Mouse (Mus musculus): ENCODE measurements around the gene Ints6.

Gene Ints6

DNA sequence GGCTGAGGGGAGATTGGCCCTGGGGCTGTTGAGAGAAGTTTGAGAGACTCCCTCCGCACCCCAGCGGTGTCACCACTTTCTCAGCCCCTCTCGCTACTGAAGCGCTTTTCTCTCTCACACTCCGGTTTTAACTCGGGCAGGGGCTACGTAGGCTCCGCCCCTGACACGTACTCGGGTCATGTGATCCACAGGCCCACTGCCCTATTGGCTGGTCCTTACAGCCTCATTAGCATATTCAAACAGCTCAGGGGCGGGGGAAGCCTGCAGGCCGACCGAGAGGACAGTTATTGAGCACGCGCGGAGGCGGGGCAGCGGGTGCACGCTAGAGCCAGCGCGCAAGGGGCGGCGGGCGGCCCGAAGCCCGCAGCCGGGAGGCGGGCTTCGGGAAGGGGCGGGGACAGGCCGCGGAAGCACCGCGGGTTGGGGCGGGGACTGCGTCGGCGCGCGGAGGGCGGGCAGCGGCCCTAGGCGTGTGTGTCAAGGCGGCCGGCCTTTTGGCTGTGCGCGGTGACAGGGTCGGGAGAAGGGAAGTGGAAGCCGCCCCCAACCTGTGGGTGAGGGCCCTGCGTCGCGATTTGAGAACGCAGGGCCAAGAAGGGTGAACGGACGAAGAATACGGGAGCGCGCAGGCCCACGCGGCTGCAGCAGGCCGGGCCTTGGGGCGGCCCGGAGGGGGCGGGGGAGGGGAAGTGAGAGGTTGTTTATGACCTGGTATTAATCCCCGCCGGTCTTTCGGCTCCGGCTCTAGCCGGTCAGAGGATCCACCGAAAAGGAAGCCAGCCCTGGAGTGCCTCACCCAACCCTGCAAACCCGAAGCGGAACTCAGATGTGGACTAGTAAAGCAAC lies at the start of gene Ints6:
TSS of gene Ints6 (minus strand) at position 134 of the 846 bp plus-strand sequence.
- peak; percentile 98 for DNase-seq

- no peak for DNase-seq
Measured at GRCm38 (mm10) chr14:62808661-62809523, 47.9 kb upstream of the Ints6 start.

- no peak for DNase-seq
Measured at GRCm38 (mm10) chr14:62806921-62807320, 46.0 kb upstream of the Ints6 start.

DNA sequence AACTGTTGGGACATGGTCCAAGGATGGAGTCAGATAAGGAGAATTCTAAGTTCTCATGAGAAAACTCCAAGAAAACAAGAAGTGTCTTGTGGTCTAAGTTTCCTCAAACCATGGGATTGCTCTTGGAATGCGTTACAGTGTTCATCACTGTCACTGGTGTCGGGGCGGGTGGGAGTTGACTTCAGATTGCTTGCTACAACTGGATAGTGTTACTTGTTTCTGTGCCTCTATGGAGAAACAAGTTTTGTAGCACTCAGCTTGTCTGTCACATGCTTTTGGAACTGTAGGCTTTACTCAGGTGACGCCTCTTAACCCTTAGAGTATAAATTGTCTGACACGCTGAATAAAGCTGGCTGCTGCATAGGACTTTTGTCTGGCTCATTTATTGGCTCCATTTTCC lies 42.2 kb upstream of the Ints6 start:
- no peak for DNase-seq

DNA sequence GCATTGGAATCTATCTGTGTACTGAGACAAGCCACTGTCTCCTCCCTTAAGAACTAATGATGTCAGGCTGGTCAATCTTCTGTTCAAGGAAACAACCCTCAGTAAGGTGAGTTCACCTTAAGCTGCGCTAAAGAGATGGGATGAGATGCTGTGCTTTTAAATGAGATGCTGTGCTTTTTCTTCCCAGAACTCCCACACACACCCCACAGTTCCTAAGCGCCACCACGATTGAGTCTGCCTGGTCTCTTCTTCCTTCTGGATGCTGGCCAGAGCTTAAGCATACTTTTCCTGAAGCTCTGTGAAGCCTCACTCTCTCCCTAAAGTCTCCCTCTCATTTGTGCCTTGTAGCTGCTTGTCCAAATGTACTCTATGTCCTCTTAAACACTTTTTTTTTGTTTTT lies 39.8 kb upstream of the Ints6 start:
- no peak for DNase-seq

- peak; percentile 10 for DNase-seq
Measured at GRCm38 (mm10) chr14:62798608-62799101, 37.7 kb upstream of the Ints6 start.

DNA sequence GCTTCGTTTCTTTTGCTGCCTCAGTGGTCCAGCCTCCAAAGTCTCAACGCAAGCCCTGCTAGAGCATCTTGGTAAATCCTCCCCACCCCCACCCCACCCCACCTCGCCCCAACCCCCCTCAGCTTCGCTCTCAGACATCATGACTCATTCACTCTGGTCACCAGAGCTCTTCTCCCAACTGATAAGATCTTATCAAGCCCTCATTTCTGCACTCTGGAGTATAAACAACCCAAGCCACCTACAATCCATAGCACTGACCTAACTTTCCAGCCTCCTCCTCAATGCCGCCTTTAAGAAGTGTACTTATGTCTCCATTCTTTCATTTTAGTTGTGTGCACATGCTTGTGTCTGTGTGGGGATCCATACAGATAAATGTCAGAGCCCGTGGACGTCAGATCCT lies 34.8 kb upstream of the Ints6 start:
- no peak for DNase-seq

DNA sequence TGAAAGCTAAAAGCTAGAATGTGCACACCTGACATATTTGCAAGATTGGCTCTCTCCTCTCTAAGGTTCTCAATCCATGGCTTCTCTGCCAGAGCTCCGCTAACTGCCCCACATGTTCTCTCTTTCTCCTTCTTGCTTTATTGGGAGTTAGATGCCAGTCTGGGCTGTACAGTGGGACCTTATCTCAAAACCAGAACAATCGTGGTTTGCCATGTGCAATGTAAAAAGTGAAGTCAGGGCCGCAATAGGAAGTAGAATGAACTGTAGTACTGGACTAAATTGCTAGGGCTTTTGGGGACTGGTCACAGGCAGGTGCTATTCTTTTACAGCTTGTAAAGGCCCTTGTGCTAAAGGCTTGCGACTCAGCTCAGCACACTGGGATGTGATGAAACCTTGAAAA lies 28.3 kb upstream of the Ints6 start:
- DNase-seq = no peak

GRCm38 (mm10) chr14:62782981-62783380 lies 22.0 kb upstream of the Ints6 start:
- DNase-seq = no peak

- DNase-seq = no peak
Measured at GRCm38 (mm10) chr14:62780520-62781316, 19.7 kb upstream of the Ints6 start.

DNA sequence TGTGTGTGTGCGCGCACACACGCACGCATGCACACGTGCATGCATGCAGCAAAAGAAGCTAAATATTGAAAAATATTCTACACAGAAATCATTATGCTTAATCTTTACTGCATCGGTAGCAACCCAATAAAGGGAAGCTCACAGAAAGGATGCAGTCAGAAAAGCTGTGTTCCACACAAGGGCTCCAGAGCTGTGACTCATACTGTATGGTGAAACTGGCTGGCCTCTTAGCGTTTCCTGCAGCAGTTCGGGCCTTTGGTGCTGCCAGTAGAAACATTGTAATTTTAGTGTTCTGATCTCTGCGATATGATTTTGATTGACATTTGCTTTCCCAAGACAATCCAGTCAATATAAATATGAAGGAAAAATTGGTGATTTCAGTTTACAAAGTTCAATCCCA lies 17.1 kb upstream of the Ints6 start:
- no peak for DNase-seq

DNA sequence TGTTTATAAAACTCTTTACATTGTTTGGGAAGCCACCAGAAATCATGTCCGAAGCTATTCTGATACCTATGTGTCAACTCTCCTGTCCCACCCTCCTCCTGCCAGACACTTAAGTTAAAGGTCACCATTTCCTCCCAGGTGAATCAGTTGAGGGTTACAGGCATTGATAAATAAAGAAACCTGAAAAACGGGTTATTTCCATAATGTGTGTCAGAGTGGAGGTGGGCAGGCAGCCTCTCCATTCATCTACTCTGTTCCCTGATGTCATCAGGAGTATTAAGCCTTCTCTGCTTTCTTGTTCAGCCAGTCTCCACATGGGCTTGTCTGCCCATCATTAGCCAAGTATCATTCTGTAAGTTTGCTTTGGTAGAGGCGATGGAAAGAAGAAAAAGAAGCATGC lies 14.1 kb upstream of the Ints6 start:
- no peak for DNase-seq

GRCm38 (mm10) chr14:62774246-62774645 lies 13.3 kb upstream of the Ints6 start:
- DNase-seq = no peak

DNA sequence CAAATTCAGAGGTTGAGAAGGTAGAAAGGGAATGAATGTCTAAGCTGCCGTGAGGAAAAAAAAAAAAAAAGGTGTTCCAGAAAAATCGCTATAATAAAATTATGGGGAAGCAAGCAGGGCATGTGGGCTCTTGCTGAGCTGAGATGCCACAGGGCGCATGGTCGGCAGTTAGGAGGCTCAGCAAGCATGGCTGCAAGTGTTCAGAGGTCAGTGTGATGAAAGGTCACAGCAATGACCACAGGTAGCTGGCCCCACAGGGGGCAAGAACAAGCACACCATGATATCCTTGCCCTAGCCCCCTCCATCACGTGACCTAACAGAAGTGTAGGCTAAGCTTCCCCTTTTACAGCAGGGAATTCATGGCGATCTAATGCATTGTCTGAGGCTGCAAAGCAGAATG lies 12.8 kb upstream of the Ints6 start:
- no peak for DNase-seq

DNA sequence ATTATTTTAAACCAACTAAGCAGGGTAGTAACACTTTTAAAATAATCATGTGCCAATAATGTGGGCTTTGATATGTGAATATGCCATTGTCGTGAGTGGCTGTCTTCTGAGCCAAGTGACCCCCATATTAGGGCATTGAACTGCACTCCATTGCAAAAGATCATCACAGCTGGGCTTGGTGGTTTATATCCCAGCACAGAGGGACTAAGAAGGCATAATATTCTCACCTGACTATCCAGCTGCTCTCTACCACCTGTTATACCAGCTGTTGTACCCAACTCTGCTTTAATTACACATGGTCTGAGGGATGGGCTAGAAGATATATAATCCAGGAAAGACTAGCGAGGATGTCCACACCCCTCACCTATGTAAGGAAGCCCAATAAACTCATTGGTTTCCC lies 4.4 kb upstream of the Ints6 start:
- DNase-seq = no peak

DNA sequence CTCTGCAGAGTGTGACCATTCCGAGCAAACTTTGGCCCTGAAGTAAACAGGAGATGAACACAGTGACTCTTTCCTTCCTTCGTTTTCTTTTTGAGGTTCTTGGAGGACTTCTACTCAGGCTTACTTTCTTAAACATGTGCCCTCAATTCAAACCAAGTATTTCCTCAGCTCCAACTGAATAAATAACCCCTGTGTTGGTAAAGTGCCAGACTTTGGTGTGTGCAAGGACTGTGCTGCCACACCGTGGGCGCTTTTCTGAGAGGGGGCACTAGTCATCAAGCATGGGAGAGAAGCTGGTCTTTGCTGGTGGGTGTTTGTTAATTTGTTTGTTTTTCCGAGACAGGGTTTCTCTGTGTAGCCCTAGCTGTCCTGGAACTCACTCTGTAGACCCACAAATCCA lies 3.4 kb upstream of the Ints6 start:
- DNase-seq = peak; percentile 11

DNA sequence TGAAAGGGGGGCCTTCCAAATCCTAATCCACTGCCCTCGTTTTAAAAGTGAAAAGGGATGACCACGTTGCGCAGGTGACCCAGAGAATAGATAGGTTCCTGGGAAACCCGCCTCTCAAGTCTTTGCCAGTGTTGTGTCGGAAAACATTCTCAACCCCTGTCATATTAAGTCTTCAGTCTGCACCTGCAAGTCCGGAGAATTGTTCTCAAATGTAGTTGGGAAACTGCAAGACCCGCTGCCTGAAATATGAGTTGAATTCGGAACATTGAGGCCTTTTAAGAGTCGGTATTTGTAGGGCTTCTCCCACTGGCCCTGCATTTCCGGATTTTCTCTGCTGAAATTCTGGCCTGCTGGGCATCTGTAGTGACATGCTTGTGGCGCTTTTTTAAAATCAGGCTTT lies 974 bp upstream of the Ints6 start:
- no peak for DNase-seq

DNA sequence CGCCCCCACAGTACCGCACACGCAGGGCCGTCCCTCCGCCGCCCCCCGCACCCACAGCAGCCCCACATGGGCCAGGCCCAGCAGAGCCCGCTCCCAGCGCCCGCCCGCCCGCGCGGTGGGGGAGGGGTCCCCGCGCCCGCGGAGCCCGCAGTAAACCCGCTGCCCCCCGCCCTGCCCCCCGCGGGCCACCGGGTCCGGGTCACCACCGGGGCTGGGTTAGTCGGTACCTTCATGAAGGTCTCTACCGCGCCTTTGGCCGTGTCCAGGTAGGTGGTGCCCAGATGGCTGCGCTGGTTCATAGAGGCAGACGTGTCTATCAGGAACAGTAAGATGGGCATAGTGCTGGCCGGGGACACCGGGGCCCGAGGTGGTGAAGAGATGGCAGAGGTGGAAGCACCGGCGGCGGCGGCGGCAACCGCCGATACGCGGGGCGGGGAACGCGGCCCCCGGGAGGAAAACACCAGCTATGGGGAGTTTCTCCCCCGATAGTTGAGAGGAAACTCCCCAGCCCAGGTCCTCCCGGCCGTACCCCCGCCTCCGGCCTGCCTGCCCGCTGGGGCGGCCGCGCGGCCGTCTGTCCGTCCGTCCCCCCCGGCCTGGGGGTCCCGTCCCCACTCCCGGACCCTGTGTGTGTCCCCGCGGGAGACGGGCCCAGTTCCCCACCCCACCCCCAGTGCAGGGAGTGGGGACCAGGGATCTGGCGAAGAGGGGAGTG lies 491 bp downstream of the Ints6 start:
- DNase-seq = peak; percentile 72

DNA sequence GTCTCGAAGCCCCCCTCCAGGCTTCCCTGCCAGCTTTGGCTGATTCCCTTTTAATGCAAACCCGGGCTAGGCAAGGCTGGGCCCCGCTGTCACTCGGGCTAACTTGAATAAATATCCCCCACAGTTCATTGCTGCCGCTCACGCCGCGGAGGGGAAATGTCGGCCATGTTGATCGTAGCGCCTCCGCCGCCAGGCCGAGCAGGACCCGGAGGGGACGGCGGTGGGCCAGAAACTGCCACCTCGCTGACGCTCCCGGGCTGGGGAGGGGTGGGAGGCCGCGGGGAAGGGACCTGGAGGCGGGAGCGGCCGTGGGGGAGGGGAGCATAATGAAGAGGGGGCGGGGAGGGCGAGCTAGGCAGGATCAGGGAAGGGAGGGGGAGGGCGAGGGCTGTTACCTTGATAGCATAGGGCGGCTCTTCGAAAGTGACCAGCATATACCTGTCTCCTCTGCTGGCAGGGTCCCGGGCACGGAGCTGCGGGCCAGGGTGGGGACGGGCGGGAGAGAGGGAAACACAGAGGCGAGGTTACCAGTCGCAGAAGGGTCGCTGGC lies 1.1 kb downstream of the Ints6 start:
- peak; percentile 75 for DNase-seq

GRCm38 (mm10) chr14:62758714-62759113 lies 2.3 kb downstream of the Ints6 start:
- no peak for DNase-seq

DNA sequence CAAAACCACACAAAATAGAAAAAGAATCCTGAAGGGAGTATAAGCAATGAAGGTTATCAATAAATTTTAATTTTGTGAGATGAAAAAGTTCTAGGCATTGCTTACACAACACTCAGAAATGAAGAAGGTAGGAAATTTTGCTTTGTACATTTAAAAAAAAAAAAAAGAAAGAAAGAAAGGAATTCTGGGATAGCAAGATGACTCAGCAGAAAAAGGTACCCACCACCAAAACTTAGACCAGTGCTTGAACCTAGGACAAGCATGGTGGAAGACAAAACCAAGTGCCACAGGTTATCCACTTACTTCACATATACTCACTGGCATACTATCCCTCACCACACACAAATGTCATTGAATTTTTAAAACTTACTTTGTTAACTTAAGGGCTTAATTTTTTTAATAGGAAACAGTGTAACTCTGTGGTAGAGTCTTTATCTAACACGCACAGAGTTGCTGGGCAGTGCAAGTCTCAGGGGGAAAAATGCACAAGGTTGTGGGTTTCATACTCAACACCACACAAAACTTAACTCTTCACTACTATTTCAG lies 5.8 kb downstream of the Ints6 start:
- DNase-seq = no peak

DNA sequence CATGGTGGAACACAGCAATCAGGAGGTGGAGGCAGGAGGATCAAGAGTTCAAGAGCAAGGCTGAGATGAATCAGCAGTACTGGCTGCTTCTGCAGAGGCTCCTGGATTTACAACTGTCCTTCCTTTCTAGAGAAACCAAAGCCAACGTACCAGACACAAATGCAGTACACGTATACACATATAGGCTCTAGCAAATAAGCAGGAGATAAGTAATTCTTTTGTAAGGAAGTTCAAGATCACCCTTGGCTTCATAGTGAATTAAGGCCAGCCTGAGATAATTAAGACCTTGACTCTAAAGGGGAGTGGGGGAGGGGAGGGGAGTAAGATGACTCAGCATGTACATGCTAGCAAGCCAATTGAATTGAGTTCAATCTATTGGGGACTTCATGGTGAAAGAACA lies 9.5 kb downstream of the Ints6 start:
- no peak for DNase-seq
